Mouse (Mus musculus) stomach, embryonic 15.5 days (tissue): ENCODE data around the gene St3gal3. TPM values are rescaled to one million over a fixed set of nuclear protein-coding genes. Genes with fewer than 3 reads are reported as not detected.

Source experiments
- ATAC-seq: fragments of 200-750 bp; cut with Nextera tagmentation; 2 replicates; pipeline ENCODE4 v1.8.0; 2017; ENCODE audit warnings: low read depth, moderate number of reproducible peaks, moderate TSS enrichment; ENCODE audit not compliant: insufficient read depth, low FRiP score
- H3K27ac ChIP-seq: fragments of 300-500 bp; sonication (generic); 2 replicates; pipeline ENCODE4 v1.5.1; 2015; ENCODE audit warnings: mild to moderate bottlenecking, inconsistent platforms
- H3K27me3 ChIP-seq: fragments of 300-500 bp; sonication (generic); replicated peaks from 2 replicates; pipeline ENCODE4 v1.6.1; 2015; ENCODE audit warnings: inconsistent platforms
- H3K36me3 ChIP-seq: fragments of 300-500 bp; sonication (generic); 2 replicates; pipeline ENCODE4 v1.6.1; 2015; ENCODE audit warnings: inconsistent platforms
- H3K4me1 ChIP-seq: fragments of 300-500 bp; sonication (generic); 2 replicates; pipeline ENCODE4 v1.6.1; 2015; ENCODE audit warnings: inconsistent platforms
- H3K4me2 ChIP-seq: fragments of 300-500 bp; sonication (generic); 2 replicates; pipeline ENCODE4 v1.6.1; 2015; ENCODE audit warnings: mild to moderate bottlenecking, inconsistent platforms
- H3K4me3 ChIP-seq: fragments of 300-500 bp; sonication (generic); replicated peaks from 2 replicates; pipeline ENCODE4 v1.5.1; 2015; ENCODE audit warnings: inconsistent platforms
- H3K9ac ChIP-seq: fragments of 300-500 bp; sonication (generic); 2 replicates; pipeline ENCODE4 v1.6.1; 2015; ENCODE audit warnings: inconsistent platforms
- H3K9me3 ChIP-seq: fragments of 300-500 bp; sonication (generic); 2 replicates; pipeline ENCODE4 v1.6.1; 2016; ENCODE audit warnings: inconsistent platforms
- WGBS: fragments of 180-500 bp; shearing (Covaris S2); methylation state at CpG from one replicate; pipeline ENCODE4 v1.1.7; 2015; 5-methylcytosine and 5-hydroxymethylcytosine counted together
- polyA plus RNA-seq: library from polyadenylated mRNA; unstranded; fragments of >200 nt; fragmentation: Nextera tagmentation; extraction: Ambion mirVana; gene quantifications from 2 replicates; pipeline ENCODE4 v1.2.1, GENCODE M21; 2015

St3gal3 gene
- polyA plus RNA-seq, 1 experiment from 2014 or later, result 6.4 TPM

DNA sequence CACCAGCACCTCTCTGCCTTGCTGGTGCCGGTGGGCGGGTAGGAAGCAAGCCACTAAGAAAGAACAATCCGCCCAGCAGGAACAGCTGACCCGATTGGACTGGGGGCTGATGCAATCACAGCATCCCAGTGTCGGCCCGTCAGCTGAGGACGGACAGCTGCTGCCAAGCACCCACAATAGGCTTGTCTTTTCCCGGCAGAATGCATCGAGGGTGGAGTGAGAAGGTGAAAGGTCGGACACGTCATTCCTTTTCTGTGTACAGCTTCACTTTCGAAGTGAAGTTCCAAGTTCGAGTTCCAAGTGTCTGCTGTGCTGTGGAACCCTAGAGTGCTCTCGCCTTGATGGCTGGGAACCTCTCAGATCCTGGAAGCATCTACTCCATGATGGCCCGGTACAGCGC is 3.1 kb upstream of the St3gal3 start:
- Histone ChIP-seq H3K9me3 (no peaks in the 10 kb centered on the region), H3K36me3 (peaks cover 47% of the 10 kb centered on the region), H3K4me1 (0 out of 2 replicates have a peak, but pooled peaks cover 15% of the 10 kb centered on the region), H3K27me3 (no peaks in the 10 kb centered on the region), H3K4me3 (no peak overlapping the region), H3K4me2 (no peak overlapping the region), H3K9ac (no peak overlapping the region), H3K27ac (no peak overlapping the region)
- WGBS, result 86% methylated on average over 16 of the region's 16 CpGs
- ATAC-seq, result no peak

DNA sequence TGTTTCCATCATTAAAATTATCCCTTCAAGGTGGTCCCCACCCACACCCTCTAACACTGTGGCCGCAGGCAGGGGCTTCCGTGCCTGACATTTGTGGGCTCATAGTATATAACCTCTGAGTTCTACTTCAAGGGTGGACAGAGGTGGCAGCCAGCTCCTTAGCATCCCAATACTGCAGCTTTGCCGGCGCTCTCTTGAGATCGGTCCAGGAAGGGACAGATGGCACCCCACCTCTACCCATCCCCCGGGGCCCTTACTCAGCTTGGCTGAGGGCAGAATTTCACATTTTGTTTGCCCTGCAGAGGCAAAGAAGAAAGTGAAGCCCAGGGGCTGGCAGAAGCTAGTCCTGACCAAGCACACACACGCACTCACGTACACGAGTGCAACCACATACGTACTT is 2.6 kb upstream of the St3gal3 start:
- ATAC-seq, result no peak

DNA sequence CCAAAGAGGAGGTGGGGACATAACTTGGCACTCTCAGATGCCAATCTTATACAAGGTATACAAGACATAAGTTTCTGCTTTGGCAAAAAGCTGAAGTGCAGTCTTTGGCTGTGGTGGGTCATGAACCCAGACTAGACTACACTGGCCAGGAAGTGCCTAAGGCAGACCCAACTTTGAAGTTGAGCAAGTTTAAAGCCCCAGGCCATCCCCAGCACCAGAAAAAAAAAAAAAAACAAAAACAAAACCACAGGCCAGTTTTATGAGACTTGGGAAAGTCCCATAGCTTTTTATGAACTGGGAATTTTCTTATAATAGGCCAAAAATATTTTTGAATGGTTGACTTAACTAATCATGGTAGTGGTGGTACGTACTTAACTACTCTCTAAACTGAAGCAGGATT is 700 bp upstream of the St3gal3 start:
- Histone ChIP-seq H3K4me2 (peak overlapping the region; percentile 87), H3K36me3 (peaks cover 32% of the 10 kb centered on the region), H3K27ac (peak overlapping the region; percentile 52; the same call in 1 of the 2 replicates), H3K4me1 (peaks cover 16% of the 10 kb centered on the region; the same call in 1 of the 2 replicates), H3K4me3 (peak overlapping the region; percentile 97), H3K9me3 (no peaks in the 10 kb centered on the region), H3K9ac (peak overlapping the region; percentile 35; the same call in 1 of the 2 replicates), H3K27me3 (no peaks in the 10 kb centered on the region)
- no peak for ATAC-seq
- 93% methylated on average over 1 of the region's 1 CpGs for whole genome bisulfite sequencing

More for the DNA sequence above, 2.6 kb upstream of the St3gal3 start:
- Histone ChIP-seq H3K9me3 (no peaks in the 10 kb centered on the region), H3K27ac (no peak overlapping the region), H3K9ac (no peak overlapping the region), H3K4me3 (no peak overlapping the region), H3K36me3 (peaks cover 43% of the 10 kb centered on the region), H3K4me1 (peaks cover 16% of the 10 kb centered on the region; the same call in 1 of the 2 replicates), H3K27me3 (no peaks in the 10 kb centered on the region), H3K4me2 (no peak overlapping the region)
- 92% methylated on average over 10 of the region's 10 CpGs for WGBS

DNA sequence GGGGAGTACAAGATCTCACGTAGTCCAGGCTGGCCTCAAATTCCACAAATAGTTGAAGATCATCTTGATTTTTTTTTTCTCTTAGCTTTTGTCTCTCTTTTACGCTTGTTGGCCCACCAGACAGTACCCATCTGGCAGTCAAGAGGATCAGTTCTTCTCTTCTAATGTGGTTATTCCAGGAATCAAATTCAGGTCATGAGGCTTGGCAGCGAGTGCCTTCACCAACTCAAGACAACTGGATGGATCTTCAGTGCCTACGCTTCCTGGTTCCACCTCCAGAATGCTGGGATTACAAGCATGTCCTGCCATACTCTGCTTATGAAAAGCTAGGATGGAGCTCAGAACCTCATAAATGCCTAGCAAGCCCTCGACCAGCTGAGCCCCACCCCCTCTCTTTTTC is 3.4 kb downstream of the St3gal3 start:
- no peak overlapping the region for H3K9ac ChIP-seq
- H3K4me3 ChIP-seq, result no peak overlapping the region
- no peak overlapping the region for H3K27ac ChIP-seq
- H3K9me3 ChIP-seq, result no peaks in the 10 kb centered on the region
- 88% methylated on average over 5 of the region's 5 CpGs for WGBS
- ATAC-seq, result no peak
- no peaks in the 10 kb centered on the region for H3K27me3 ChIP-seq
- H3K36me3 ChIP-seq, result peaks cover 3% of the 10 kb centered on the region; the same call in 1 of the 2 replicates
- H3K4me2 ChIP-seq, result no peak overlapping the region
- peaks cover 16% of the 10 kb centered on the region; the same call in 1 of the 2 replicates for H3K4me1 ChIP-seq

DNA sequence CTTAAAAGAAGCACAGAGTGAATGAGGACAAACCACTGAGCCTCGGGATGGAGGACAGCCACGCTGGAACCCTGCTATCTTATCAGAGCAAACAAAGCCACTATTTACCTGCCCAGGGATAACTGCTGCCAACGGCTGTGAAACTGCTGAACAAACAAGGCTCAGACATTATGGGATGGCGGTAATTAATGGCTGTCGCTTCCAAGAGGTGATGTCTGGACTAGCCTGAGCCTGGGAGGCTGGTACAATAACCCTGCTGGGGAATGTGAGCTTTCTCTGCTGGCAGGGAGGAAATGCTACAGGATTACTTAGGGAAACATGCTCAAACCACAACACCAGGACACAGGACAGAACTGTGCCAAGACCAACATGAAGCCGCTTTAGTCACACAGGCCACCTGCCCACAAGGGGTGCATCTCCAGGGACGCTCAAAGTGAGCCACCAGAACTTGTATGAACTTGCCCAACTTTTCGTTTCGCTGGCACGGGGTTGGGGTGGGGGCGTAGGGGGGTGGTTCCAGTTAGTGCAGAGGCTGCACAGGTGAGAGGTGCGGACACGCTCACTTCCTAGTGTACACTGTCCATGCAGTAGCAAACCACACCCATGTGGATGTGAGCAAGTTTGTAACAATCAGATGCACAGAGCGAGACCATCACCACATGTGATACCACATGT is 11.5 kb downstream of the St3gal3 start:
- Histone ChIP-seq H3K27me3 (no peaks in the 10 kb centered on the region), H3K27ac (peak overlapping the region; percentile 70), H3K4me2 (0 out of 2 replicates have a peak overlapping the region, but pooled peaks have one; percentile 6), H3K4me1 (0 out of 2 replicates have a peak, but pooled peaks cover 5% of the 10 kb centered on the region), H3K9ac (no peak overlapping the region), H3K36me3 (no peaks in the 10 kb centered on the region), H3K4me3 (no peak overlapping the region), H3K9me3 (no peaks in the 10 kb centered on the region)
- WGBS, result 69% methylated on average over 14 of the region's 14 CpGs
- ATAC-seq, result peak; percentile 83

DNA sequence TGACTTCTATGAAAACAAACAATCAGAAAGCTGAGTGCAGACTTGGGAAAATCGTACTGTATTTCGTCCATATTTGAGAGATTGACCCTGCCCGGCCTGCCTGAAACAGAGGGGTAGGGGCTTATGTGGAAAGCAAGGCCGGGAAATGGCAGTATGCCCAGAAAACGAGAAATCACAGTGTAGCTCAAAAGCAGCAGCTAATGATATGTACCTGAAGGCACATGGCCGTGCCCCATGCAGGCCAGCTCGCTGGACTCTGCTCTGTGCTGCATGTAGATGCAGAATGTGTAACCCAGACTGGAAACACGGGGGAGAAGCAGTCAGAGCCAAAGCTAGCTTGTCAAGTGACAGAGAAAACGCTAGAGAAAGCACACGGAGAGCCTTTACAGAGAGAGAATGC is 12.6 kb downstream of the St3gal3 start:
- Histone ChIP-seq H3K4me3 (no peak overlapping the region), H3K27me3 (no peaks in the 10 kb centered on the region), H3K36me3 (no peaks in the 10 kb centered on the region), H3K27ac (peak overlapping the region; percentile 12), H3K4me1 (0 out of 2 replicates have a peak, but pooled peaks cover 5% of the 10 kb centered on the region), H3K4me2 (no peak overlapping the region), H3K9me3 (no peaks in the 10 kb centered on the region), H3K9ac (no peak overlapping the region)
- ATAC-seq, result peak; percentile 37; the same call in 1 of the 2 replicates
- WGBS, result 61% methylated on average over 10 of the region's 10 CpGs

DNA sequence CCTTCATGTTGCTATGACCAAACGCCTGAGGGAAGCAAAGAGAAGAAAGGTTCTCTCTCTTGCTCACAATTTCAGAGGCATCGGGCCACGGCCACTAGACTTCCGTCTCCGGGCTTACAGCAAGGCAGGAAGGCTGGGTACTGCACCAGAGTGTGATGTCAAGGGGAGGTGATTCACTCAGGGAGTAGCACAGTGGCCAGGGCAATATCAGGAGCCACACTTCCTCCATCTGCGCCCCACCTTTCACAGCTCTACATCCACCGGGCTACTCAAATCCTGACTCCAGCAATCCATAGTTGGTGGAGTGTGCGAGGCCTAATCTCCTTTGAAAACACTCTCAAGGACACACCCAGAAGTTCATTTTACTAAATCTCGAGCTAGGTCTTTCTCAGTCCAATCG is 17.1 kb downstream of the St3gal3 start:
- Histone ChIP-seq H3K4me2 (no peak overlapping the region), H3K9ac (no peak overlapping the region), H3K27me3 (no peaks in the 10 kb centered on the region), H3K27ac (no peak overlapping the region), H3K4me1 (0 out of 2 replicates have a peak, but pooled peaks cover 2% of the 10 kb centered on the region), H3K9me3 (no peaks in the 10 kb centered on the region), H3K4me3 (no peak overlapping the region), H3K36me3 (no peaks in the 10 kb centered on the region)
- ATAC-seq, result no peak
- WGBS, result 87% methylated on average over 10 of the region's 10 CpGs

DNA sequence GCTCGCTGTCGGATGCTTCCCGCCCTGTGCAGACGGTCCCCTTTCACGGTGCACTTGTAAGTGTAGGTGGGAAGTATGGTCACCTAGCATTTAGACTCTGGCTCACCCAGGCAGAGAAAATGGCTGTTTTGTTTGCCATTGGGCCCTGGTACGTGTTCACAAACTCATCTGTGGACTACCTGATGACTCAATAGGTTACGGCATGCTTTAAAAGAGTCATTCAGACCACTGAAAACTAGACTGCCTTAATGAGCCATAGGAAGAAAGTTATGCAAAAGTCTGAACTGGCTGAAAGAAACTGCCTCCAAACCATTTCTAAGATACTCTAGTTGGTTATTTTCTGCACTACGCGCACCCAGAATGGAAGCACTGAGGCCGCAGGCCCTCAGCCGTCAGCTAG is 18.6 kb downstream of the St3gal3 start:
- Histone ChIP-seq H3K4me2 (no peak overlapping the region), H3K9me3 (no peaks in the 10 kb centered on the region), H3K27ac (no peak overlapping the region), H3K4me1 (no peaks in the 10 kb centered on the region), H3K9ac (no peak overlapping the region), H3K36me3 (no peaks in the 10 kb centered on the region), H3K27me3 (no peaks in the 10 kb centered on the region), H3K4me3 (no peak overlapping the region)
- no peak for ATAC-seq
- 89% methylated on average over 11 of the region's 11 CpGs for WGBS

DNA sequence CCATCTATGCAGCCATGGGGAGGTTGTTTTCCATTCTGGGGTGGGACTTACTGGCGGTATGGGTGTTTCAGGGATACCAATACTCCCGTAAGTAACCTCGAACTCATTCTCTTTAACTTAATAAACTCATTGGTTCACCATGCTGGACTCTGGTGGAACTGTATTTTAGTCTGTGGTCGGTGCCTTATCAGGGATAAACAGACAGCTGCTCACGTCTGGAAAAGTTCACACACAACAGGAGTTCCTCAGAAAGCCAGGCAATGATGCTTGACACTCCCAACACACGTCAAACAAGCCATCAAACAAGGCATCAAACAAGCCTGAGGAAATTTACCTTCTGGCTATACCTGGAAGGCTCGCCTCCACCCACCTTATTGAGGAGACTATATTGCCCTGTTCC is 19.6 kb downstream of the St3gal3 start:
- Histone ChIP-seq H3K4me1 (no peaks in the 10 kb centered on the region), H3K9me3 (no peaks in the 10 kb centered on the region), H3K36me3 (no peaks in the 10 kb centered on the region), H3K27ac (no peak overlapping the region), H3K4me3 (no peak overlapping the region), H3K27me3 (no peaks in the 10 kb centered on the region), H3K9ac (no peak overlapping the region), H3K4me2 (no peak overlapping the region)
- 79% methylated on average over 7 of the region's 7 CpGs for WGBS
- ATAC-seq, result no peak

DNA sequence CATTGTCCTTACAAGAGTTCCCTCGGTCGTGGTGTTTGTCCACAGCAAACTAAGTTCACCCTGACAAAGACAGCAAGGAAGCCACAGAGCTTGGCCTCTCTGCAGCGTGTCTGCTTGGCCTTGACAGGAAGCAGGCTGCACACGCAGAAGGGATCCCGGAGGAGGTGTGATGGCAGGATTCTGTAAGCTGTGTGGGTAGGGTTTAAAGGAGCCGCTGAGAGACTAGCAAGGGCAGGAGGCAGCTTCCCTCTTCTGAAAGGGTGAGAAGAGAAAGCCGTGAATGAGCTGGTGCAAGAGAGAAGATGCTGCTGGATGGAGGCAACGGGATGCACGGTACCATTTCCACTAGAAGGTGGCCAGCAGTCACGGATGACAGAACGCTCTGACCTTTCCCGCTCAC is 22.1 kb downstream of the St3gal3 start:
- Histone ChIP-seq H3K4me2 (no peak overlapping the region), H3K9me3 (no peaks in the 10 kb centered on the region), H3K27ac (no peak overlapping the region), H3K4me3 (no peak overlapping the region), H3K36me3 (no peaks in the 10 kb centered on the region), H3K27me3 (no peaks in the 10 kb centered on the region), H3K9ac (no peak overlapping the region), H3K4me1 (peaks cover 10% of the 10 kb centered on the region)
- WGBS, result 64% methylated on average over 12 of the region's 12 CpGs
- no peak for ATAC-seq

DNA sequence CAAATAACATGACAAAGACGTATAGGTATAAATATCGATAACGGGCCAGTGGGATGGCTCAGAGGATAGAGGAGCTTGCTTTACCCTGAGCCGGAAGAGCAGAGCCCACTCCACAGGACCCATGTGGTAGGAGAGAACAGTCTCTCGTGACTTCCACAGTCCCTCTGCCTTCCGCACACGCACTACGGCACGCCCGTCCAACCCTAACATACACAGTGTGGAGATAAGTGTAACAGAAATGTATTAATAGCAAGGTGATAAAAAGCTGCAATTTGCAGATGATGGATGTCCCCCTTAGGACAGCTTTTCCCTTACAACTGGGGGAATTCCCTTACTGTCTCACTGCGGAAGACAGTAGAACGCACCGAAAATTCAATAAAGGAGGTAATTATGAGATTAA is 25.1 kb downstream of the St3gal3 start:
- Histone ChIP-seq H3K27me3 (no peaks in the 10 kb centered on the region), H3K9me3 (no peaks in the 10 kb centered on the region), H3K36me3 (no peaks in the 10 kb centered on the region), H3K9ac (no peak overlapping the region), H3K4me3 (no peak overlapping the region), H3K27ac (peak overlapping the region; percentile 65; the same call in 1 of the 2 replicates), H3K4me2 (no peak overlapping the region), H3K4me1 (peaks cover 10% of the 10 kb centered on the region)
- WGBS, result 46% methylated on average over 13 of the region's 13 CpGs
- peak; percentile 28; the same call in 1 of the 2 replicates for ATAC-seq

DNA sequence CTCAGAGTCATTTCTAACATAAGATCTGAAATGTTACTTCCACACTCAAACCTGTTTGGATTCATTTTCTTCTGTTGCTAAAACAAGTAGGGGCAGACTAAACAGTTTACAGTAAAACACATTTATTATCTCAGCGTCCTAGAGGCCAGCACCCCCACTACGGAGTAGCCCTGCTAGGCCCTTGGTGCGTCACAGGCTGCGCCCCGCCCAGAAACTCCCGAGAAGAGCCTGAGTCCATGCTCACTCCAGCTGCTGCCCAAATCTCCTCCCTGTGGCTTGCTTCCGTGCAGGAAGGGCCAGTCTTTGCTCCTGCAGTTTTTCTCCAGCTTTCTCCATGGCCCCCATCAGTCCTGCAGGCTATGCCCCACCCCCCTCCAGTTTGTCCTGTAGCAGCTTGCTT is 25.9 kb downstream of the St3gal3 start:
- peak overlapping the region; percentile 65; the same call in 1 of the 2 replicates for H3K27ac ChIP-seq
- WGBS, result 34% methylated on average over 7 of the region's 7 CpGs
- peak; percentile 78 for ATAC-seq
- no peak overlapping the region for H3K4me3 ChIP-seq
- H3K36me3 ChIP-seq, result no peaks in the 10 kb centered on the region
- 0 out of 2 replicates have a peak overlapping the region, but pooled peaks have one; percentile 37 for H3K4me2 ChIP-seq
- peaks cover 10% of the 10 kb centered on the region for H3K4me1 ChIP-seq
- H3K9me3 ChIP-seq, result no peaks in the 10 kb centered on the region
- H3K9ac ChIP-seq, result no peak overlapping the region
- no peaks in the 10 kb centered on the region for H3K27me3 ChIP-seq
